Mouse (Mus musculus) embryonic fibroblast, embryonic 13.5 days (primary cell): ENCODE results near the gene Hmga2. TPM values are rescaled to one million over a fixed set of nuclear protein-coding genes. Genes with fewer than 3 reads are reported as not detected.
A peak's percentile ranks its signal among the peaks of the same experiment; 100 is the strongest.

Experiments
- H3K27ac ChIP-seq: 2 replicates; pipeline ENCODE4 v1.5.1; 2012; ENCODE audit warnings: low read length, control low read depth, inconsistent platforms; ENCODE audit not compliant: insufficient read depth
- H3K4me1 ChIP-seq: 2 replicates; pipeline ENCODE4 v1.6.1; 2011; ENCODE audit warnings: low read length; ENCODE audit not compliant: control insufficient read depth, insufficient read depth
- H3K4me3 ChIP-seq: 2 replicates; pipeline ENCODE4 v1.5.1; 2011; ENCODE audit warnings: mild to moderate bottlenecking, control low read depth, low read length; ENCODE audit not compliant: insufficient read depth
- CTCF ChIP-seq: IDR thresholded peaks from 2 replicates; pipeline ENCODE4 v1.5.1; 2011; ENCODE audit warnings: mild to moderate bottlenecking, control low read depth, low read length, moderate library complexity, borderline replicate concordance; ENCODE audit not compliant: insufficient read depth
- POLR2A ChIP-seq: IDR thresholded peaks from 2 replicates; pipeline ENCODE4 v1.6.1; 2011; ENCODE audit warnings: low read depth, mild to moderate bottlenecking, control low read depth, low read length, moderate library complexity
- polyA plus RNA-seq: library from polyadenylated mRNA; stranded (reverse); fragments of >200 nt; gene quantifications from 2 replicates; pipeline ENCODE4 v1.2.4, GENCODE M21; 2011; ENCODE audit warnings: low read depth; ENCODE audit not compliant: missing spikeins, insufficient read length

Hmga2 gene
- polyA plus RNA-seq, 1 experiment = 195 TPM

DNA sequence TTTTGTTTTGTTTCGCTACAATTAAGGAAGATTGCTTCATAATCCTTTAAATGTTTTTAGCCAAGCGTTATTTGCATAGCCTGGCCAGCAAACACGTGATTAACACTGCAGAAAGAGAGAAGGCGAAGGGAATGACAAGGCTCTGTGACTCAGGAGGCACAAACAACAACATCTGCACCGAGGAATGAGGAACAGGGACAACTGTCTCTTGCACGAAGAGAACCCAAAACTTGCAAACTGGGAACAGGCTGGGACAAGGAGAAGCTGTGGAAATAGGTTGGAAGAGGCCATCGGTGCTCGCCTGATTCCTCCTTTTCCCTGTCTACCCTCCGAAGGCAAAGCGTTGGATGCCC lies 47.1 kb downstream of the Hmga2 start:
- Histone ChIP-seq H3K4me1 (peaks cover 35% of the 10 kb centered on the region), H3K4me3 (no peak overlapping the region), H3K27ac (peak overlapping the region; percentile 81)
- no peak for TF ChIP-seq POLR2A
- TF ChIP-seq CTCF = no peak

- Histone ChIP-seq H3K27ac (peak overlapping the region; percentile 39), H3K4me3 (no peak overlapping the region), H3K4me1 (peaks cover 41% of the 10 kb centered on the region)
- TF ChIP-seq CTCF (no peak), POLR2A (no peak)
These were observed 47.7 kb downstream of the Hmga2 start for GRCm38 (mm10) chr10:120428430-120429198.

DNA sequence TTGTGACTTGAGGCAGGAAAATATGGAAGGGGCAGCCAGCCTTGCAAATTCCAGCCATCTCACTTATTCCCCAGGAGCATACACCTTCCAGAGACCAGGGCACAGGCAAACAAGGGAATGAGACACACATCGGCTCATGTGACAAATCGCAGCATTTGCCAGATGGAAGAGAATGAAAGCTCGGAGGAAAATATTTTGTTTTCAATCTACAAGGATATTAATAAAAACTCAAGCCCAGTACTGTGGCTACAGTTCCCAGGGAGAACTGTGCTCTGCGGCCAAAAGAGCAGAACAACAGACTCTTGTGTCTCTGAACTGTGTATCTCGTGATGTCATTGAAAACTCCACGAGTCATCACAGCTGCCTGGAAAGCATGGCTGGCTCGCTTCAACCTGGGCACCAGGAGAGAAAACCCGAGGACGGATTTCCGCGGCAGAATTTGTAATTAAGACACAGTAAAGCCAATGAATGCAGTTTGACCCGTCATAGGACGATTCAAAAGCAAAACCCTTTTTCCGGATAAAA lies 50.1 kb downstream of the Hmga2 start:
- Histone ChIP-seq H3K27ac (peak overlapping the region; percentile 4; the same call in 1 of the 2 replicates), H3K4me3 (no peak overlapping the region), H3K4me1 (peaks cover 50% of the 10 kb centered on the region)
- TF ChIP-seq CTCF = no peak
- TF ChIP-seq POLR2A = no peak

DNA sequence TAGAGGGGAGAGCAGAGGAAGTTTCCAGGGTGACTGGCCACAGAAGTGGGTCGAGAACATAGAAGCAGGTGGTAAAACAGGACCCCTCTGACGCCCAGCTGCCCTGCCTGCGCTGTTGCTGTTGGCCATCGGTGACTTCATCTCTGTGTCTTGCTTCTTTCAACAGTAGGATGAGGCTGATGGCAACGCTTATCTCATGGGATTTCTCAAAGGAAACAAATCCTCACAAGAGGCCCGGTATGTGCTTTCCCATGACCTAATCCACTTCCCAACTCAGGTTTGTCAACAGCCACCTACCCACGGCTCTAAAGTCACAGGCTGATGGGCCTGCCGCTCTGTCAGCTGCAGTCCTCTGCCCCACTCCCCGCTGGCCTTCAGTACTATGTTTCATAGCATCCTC lies 52.3 kb downstream of the Hmga2 start:
- TF ChIP-seq CTCF (no peak), POLR2A (no peak)
- peak overlapping the region; percentile 39 for H3K27ac ChIP-seq
- H3K4me3 ChIP-seq = no peak overlapping the region
- H3K4me1 ChIP-seq = peaks cover 50% of the 10 kb centered on the region

GRCm38 (mm10) chr10:120423256-120423655 lies 53.0 kb downstream of the Hmga2 start:
- TF ChIP-seq CTCF (no peak), POLR2A (no peak)
- H3K27ac ChIP-seq = peak overlapping the region; percentile 75
- peaks cover 48% of the 10 kb centered on the region for H3K4me1 ChIP-seq
- H3K4me3 ChIP-seq = no peak overlapping the region

DNA sequence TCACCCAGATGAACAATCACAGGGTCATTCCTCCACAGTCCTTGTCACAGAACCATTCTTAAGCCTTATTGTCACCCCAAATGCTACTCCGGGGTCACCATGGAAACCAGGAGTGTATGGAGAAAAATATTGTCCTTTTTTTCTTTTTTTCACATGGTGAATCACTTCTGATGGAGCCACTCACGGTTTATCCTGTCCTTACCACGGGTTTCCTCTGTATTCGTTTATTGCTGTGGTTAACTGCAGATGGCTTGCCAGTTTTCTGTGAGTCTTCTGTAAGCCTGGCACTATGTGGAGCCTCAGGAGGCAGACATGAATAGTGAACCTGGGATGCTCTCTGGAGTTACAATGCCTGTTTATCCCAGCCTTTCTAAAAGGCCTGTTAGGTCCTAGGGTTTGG lies 53.4 kb downstream of the Hmga2 start:
- Histone ChIP-seq H3K4me1 (peaks cover 50% of the 10 kb centered on the region), H3K27ac (peak overlapping the region; percentile 75), H3K4me3 (no peak overlapping the region)
- no peak for TF ChIP-seq CTCF
- no peak for TF ChIP-seq POLR2A

GRCm38 (mm10) chr10:120422050-120422449 lies 54.2 kb downstream of the Hmga2 start:
- Histone ChIP-seq H3K4me3 (no peak overlapping the region), H3K27ac (peak overlapping the region; percentile 75), H3K4me1 (peaks cover 55% of the 10 kb centered on the region)
- no peak for TF ChIP-seq POLR2A

DNA sequence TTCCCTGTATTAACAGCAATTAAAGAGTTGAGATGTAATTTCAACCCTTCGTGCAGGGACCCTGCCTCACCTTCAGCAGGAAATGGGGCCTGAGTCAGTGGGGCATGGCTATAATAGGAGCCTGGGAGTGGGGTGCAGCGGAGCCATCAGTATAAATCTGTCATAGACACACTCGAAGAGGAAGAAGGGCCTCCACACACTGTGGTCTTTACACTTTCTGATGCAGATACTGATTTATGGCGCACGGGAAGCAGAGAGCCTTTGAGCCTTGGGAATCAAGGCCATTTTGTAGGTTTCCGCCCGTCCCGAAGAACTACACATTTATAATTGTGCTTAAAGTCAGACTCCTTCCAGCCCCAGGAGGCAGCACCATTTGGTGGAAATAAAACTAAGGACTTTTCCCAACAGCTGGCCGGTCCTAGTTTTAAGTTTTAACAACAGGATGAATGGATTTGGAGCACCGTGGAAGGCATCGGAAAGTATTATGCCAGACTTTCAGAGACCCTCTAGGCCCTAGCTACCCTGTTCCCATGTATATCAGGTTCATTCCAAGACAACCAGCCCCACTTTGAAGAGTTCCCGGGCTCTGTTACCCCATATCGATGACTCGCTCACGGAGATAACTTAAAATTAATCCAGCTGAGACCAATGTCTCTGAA lies 55.2 kb downstream of the Hmga2 start:
- Histone ChIP-seq H3K4me1 (peaks cover 58% of the 10 kb centered on the region), H3K4me3 (no peak overlapping the region), H3K27ac (peak overlapping the region; percentile 84)
- TF ChIP-seq POLR2A (no peak), CTCF (no peak)

DNA sequence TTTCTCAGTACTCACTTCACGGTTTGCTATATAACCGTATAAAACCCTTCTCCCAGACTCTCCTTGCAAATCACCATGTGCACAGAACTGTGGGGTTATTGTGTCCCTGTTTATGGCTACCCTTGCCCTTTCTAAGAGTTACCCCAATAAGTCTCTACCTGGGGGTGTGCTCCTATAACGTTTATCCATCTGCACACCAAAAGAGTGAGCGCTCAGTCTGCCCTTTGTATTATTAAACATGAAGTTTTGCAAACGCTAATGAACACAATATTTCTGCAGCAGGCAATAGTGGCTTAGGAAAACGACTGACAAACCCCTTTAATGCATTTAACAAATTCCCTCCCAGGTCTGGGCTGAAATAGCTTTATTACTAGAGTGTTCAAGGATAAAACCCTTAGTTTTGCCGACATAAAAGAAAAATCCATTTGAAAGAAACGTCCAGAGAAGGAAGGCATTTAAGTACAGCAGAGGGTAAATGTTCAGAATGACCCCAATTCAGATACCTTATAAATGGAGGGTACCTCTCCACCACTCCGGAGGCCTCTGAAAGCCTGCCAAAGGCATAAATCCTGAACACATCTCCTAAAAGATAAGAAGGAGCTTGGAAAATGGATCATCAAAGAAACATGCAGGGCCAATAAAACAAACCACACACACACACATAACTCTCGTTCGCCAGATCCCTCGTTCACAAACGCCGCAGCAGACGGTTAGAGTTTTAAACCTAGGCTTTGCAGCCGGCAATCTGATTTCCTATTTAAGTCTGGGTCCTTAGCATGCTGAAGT lies 57.3 kb downstream of the Hmga2 start:
- TF ChIP-seq CTCF (no peak), POLR2A (no peak)
- H3K4me1 ChIP-seq = peaks cover 48% of the 10 kb centered on the region
- H3K27ac ChIP-seq = peak overlapping the region; percentile 55
- no peak overlapping the region for H3K4me3 ChIP-seq

DNA sequence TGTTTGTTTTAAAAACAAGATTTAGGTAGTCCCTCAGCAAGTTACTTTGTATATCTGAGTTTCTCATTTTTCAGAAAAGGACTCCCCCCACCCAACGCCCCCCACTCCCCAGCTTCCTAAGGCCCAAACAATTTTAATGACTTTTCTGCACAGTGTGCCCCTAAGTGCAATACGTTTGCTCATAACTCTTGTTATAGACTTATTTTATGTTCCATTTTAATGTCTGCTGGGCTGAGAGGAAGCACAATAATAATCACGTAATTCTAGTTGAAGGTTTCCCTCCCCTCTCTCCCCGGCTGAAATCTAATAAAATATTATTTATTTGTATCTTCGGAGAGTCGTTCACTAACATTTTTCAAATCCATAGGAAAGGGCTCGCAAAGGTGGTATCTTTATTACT lies 58.1 kb downstream of the Hmga2 start:
- Histone ChIP-seq H3K4me3 (no peak overlapping the region), H3K4me1 (peaks cover 42% of the 10 kb centered on the region), H3K27ac (peak overlapping the region; percentile 55)
- TF ChIP-seq CTCF (no peak), POLR2A (no peak)
